Mouse (Mus musculus): ENCODE data around the gene Lrr1. TPM values are rescaled to one million over a fixed set of nuclear protein-coding genes. Genes with fewer than 3 reads are reported as not detected.

Gene Lrr1
- polyA plus RNA-seq, 1 experiment = 5.1 TPM

GRCm38 (mm10) chr12:69207926-69208325 is 39.3 kb downstream of the Lrr1 start:
- Histone ChIP-seq H3K36me3 (ENCODE audit: control insufficient read depth, insufficient read depth) (no peaks in the 10 kb centered on the region), H3ac (ENCODE audit: control insufficient read depth, insufficient read length) (no peak overlapping the region), H3K4me3 (no peak overlapping the region), H3K79me2 (ENCODE audit: control insufficient read depth, insufficient read depth) (no peaks in the 10 kb centered on the region), H3K27me3 (ENCODE audit: control insufficient read depth, insufficient read depth, insufficient read length) (no peaks in the 10 kb centered on the region), H3K4me2 (ENCODE audit: low read depth) (no peak overlapping the region)
- no peak for TF ChIP-seq POLR2AphosphoS2 (IDR thresholded peaks at IDR 0.05; ENCODE audit: insufficient read length, low read depth)
- TF ChIP-seq MYOG (IDR thresholded peaks at IDR 0.05; ENCODE audit: control insufficient read depth in 1 of 3, insufficient read depth in 1 of 3, insufficient read length in 2 of 3, low read depth in 2 of 3) = no peak
- no peak for TF ChIP-seq USF1 (IDR thresholded peaks at IDR 0.05; ENCODE audit: low read depth)
- no peak for TF ChIP-seq TCF12 (IDR thresholded peaks at IDR 0.05; ENCODE audit: insufficient read depth, poor library complexity, severe bottlenecking)
- TF ChIP-seq E2F4 (IDR thresholded peaks at IDR 0.05; ENCODE audit: insufficient read depth) = no peak
- no peak for TF ChIP-seq MYOD1 (IDR thresholded peaks at IDR 0.05; ENCODE audit: control insufficient read depth in 1 of 3, insufficient read length in 2 of 3, low read depth in 2 of 3)
- TF ChIP-seq SRF (IDR thresholded peaks at IDR 0.05; ENCODE audit: control insufficient read depth, insufficient read length, low read depth) = no peak
- TF ChIP-seq MAX (IDR thresholded peaks at IDR 0.05; ENCODE audit: low read depth) = no peak
- TF ChIP-seq TCF3 (IDR thresholded peaks at IDR 0.05; ENCODE audit: insufficient read length, low read depth) = no peak
- TF ChIP-seq POLR2A (IDR thresholded peaks at IDR 0.05; ENCODE audit: insufficient read length, low read depth) = no peak
- TF ChIP-seq CEBPB (IDR thresholded peaks at IDR 0.05; ENCODE audit: insufficient read depth, poor library complexity, severe bottlenecking) = no peak
- no peak for TF ChIP-seq REST (IDR thresholded peaks at IDR 0.05; ENCODE audit: insufficient read depth, insufficient read length)

GRCm38 (mm10) chr12:69208520-69208919 is 39.9 kb downstream of the Lrr1 start:
- TF ChIP-seq MYOD1 (IDR thresholded peaks at IDR 0.05; ENCODE audit: control insufficient read depth in 1 of 3, insufficient read length in 2 of 3, low read depth in 2 of 3) = no peak
- no peak for TF ChIP-seq CEBPB (IDR thresholded peaks at IDR 0.05; ENCODE audit: insufficient read depth, poor library complexity, severe bottlenecking)
- TF ChIP-seq MYOG (IDR thresholded peaks at IDR 0.05; ENCODE audit: control insufficient read depth in 1 of 3, insufficient read depth in 1 of 3, insufficient read length in 2 of 3, low read depth in 2 of 3) = no peak
- no peak for TF ChIP-seq USF1 (IDR thresholded peaks at IDR 0.05; ENCODE audit: low read depth)
- no peak for TF ChIP-seq E2F4 (IDR thresholded peaks at IDR 0.05; ENCODE audit: insufficient read depth)
- no peak for TF ChIP-seq POLR2AphosphoS2 (IDR thresholded peaks at IDR 0.05; ENCODE audit: insufficient read length, low read depth)
- TF ChIP-seq REST (IDR thresholded peaks at IDR 0.05; ENCODE audit: insufficient read depth, insufficient read length) = no peak
- H3K4me2 ChIP-seq (ENCODE audit: low read depth) = no peak overlapping the region
- no peaks in the 10 kb centered on the region for H3K79me2 ChIP-seq (ENCODE audit: control insufficient read depth, insufficient read depth)
- H3ac ChIP-seq (ENCODE audit: control insufficient read depth, insufficient read length) = no peak overlapping the region
- H3K4me3 ChIP-seq = no peak overlapping the region
- no peaks in the 10 kb centered on the region for H3K27me3 ChIP-seq (ENCODE audit: control insufficient read depth, insufficient read depth, insufficient read length)
- H3K36me3 ChIP-seq (ENCODE audit: control insufficient read depth, insufficient read depth) = no peaks in the 10 kb centered on the region

GRCm38 (mm10) chr12:69210056-69210979 is 41.7 kb downstream of the Lrr1 start:
- no peaks in the 10 kb centered on the region for H3K79me2 ChIP-seq (ENCODE audit: control insufficient read depth, insufficient read depth)
- no peak overlapping the region for H3K4me3 ChIP-seq
- H3K27me3 ChIP-seq (ENCODE audit: control insufficient read depth, insufficient read depth, insufficient read length) = no peaks in the 10 kb centered on the region
- H3K36me3 ChIP-seq (ENCODE audit: control insufficient read depth, insufficient read depth) = no peaks in the 10 kb centered on the region
- no peak overlapping the region for H3ac ChIP-seq (ENCODE audit: control insufficient read depth, insufficient read length)
- no peak overlapping the region for H3K4me2 ChIP-seq (ENCODE audit: low read depth)
- no peak for TF ChIP-seq E2F4 (IDR thresholded peaks at IDR 0.05; ENCODE audit: insufficient read depth)
- no peak for TF ChIP-seq REST (IDR thresholded peaks at IDR 0.05; ENCODE audit: insufficient read depth, insufficient read length)
- no peak for TF ChIP-seq MAX (IDR thresholded peaks at IDR 0.05; ENCODE audit: low read depth)
- no peak for TF ChIP-seq CEBPB (IDR thresholded peaks at IDR 0.05; ENCODE audit: insufficient read depth, poor library complexity, severe bottlenecking)
- TF ChIP-seq SRF (IDR thresholded peaks at IDR 0.05; ENCODE audit: control insufficient read depth, insufficient read length, low read depth) = no peak
- TF ChIP-seq POLR2A (IDR thresholded peaks at IDR 0.05; ENCODE audit: insufficient read length, low read depth) = no peak
- no peak for TF ChIP-seq USF1 (IDR thresholded peaks at IDR 0.05; ENCODE audit: low read depth)
- TF ChIP-seq POLR2AphosphoS2 (IDR thresholded peaks at IDR 0.05; ENCODE audit: insufficient read length, low read depth) = no peak
- TF ChIP-seq MYOD1 (IDR thresholded peaks at IDR 0.05; ENCODE audit: control insufficient read depth in 1 of 3, insufficient read length in 2 of 3, low read depth in 2 of 3) = no peak
- TF ChIP-seq TCF3 (IDR thresholded peaks at IDR 0.05; ENCODE audit: insufficient read length, low read depth) = no peak

GRCm38 (mm10) chr12:69211057-69211456 is 42.4 kb downstream of the Lrr1 start:
- Histone ChIP-seq H3K4me2 (ENCODE audit: low read depth) (no peak overlapping the region), H3K36me3 (ENCODE audit: control insufficient read depth, insufficient read depth) (no peaks in the 10 kb centered on the region), H3K4me3 (no peak overlapping the region), H3K27me3 (ENCODE audit: control insufficient read depth, insufficient read depth, insufficient read length) (no peaks in the 10 kb centered on the region), H3K79me2 (ENCODE audit: control insufficient read depth, insufficient read depth) (no peaks in the 10 kb centered on the region), H3ac (ENCODE audit: control insufficient read depth, insufficient read length) (no peak overlapping the region)
- no peak for TF ChIP-seq USF1 (IDR thresholded peaks at IDR 0.05; ENCODE audit: low read depth)
- no peak for TF ChIP-seq MYOG (IDR thresholded peaks at IDR 0.05; ENCODE audit: control insufficient read depth in 1 of 3, insufficient read depth in 1 of 3, insufficient read length in 2 of 3, low read depth in 2 of 3)
- TF ChIP-seq REST (IDR thresholded peaks at IDR 0.05; ENCODE audit: insufficient read depth, insufficient read length) = no peak
- no peak for TF ChIP-seq POLR2AphosphoS2 (IDR thresholded peaks at IDR 0.05; ENCODE audit: insufficient read length, low read depth)
- TF ChIP-seq TCF3 (IDR thresholded peaks at IDR 0.05; ENCODE audit: insufficient read length, low read depth) = no peak
- no peak for TF ChIP-seq CEBPB (IDR thresholded peaks at IDR 0.05; ENCODE audit: insufficient read depth, poor library complexity, severe bottlenecking)
- no peak for TF ChIP-seq MAX (IDR thresholded peaks at IDR 0.05; ENCODE audit: low read depth)
- TF ChIP-seq E2F4 (IDR thresholded peaks at IDR 0.05; ENCODE audit: insufficient read depth) = no peak
- TF ChIP-seq SRF (IDR thresholded peaks at IDR 0.05; ENCODE audit: control insufficient read depth, insufficient read length, low read depth) = no peak
- TF ChIP-seq POLR2A (IDR thresholded peaks at IDR 0.05; ENCODE audit: insufficient read length, low read depth) = no peak
- TF ChIP-seq MYOD1 (IDR thresholded peaks at IDR 0.05; ENCODE audit: control insufficient read depth in 1 of 3, insufficient read length in 2 of 3, low read depth in 2 of 3) = no peak
- no peak for TF ChIP-seq TCF12 (IDR thresholded peaks at IDR 0.05; ENCODE audit: insufficient read depth, poor library complexity, severe bottlenecking)

Data from myocyte (in vitro differentiated cells).